Mouse (Mus musculus) cerebellum, adult 2 months (tissue): ENCODE measurements around the gene 3110001I22Rik. TPM values are rescaled to one million over a fixed set of nuclear protein-coding genes. Genes with fewer than 3 reads are reported as not detected.

Experiments used
- DNase-seq, 2 experiments: peaks; one replicate each; pipeline ENCODE4 v3.0.0; 2021
- H3K27ac ChIP-seq: fragments of 200-500 bp; 2 replicates; pipeline ENCODE4 v1.5.1; 2012; ENCODE audit warnings: low read length, control low read depth, inconsistent platforms; ENCODE audit not compliant: insufficient read depth
- H3K27me3 ChIP-seq: fragments of 200-500 bp; 2 replicates; pipeline ENCODE4 v1.6.1; 2012; ENCODE audit warnings: inconsistent platforms, mild to moderate bottlenecking, low read length, moderate library complexity; ENCODE audit not compliant: control insufficient read depth, insufficient read depth
- H3K4me1 ChIP-seq: fragments of 200-500 bp; 2 replicates; pipeline ENCODE4 v1.6.1; 2011; ENCODE audit warnings: low read length; ENCODE audit not compliant: control insufficient read depth, insufficient read depth
- H3K4me3 ChIP-seq: fragments of 200-500 bp; replicated peaks from 2 replicates; pipeline ENCODE3; 2011; ENCODE audit warnings: mild to moderate bottlenecking, low read depth, low read length, control low read depth; ENCODE audit not compliant: insufficient read depth
- CTCF ChIP-seq: fragments of 200-500 bp; IDR thresholded peaks from 2 replicates; pipeline ENCODE4 v1.5.1; 2011; ENCODE audit warnings: low read depth, mild to moderate bottlenecking, control low read depth, low read length, moderate library complexity, borderline replicate concordance; ENCODE audit not compliant: insufficient read depth
- POLR2A ChIP-seq: fragments of 200-500 bp; IDR thresholded peaks from 2 replicates; pipeline ENCODE4 v1.6.1; 2011; ENCODE audit warnings: low read length, control low read depth, borderline replicate concordance; ENCODE audit not compliant: insufficient read depth
- WGBS: fragments of 180-500 bp; shearing (Covaris S2); methylation state at CpG from one replicate; pipeline ENCODE4 v1.1.7; 2018; 5-methylcytosine and 5-hydroxymethylcytosine counted together
- polyA plus RNA-seq: library from polyadenylated mRNA; depleted of rRNA; stranded (reverse); fragments of >200 nt; gene quantifications from 2 replicates; pipeline ENCODE4 v1.2.3, GENCODE M21; 2012

Gene 3110001I22Rik
- polyA plus RNA-seq, 1 experiment, result 2.6 TPM

- no peak for TF ChIP-seq CTCF
- TF ChIP-seq POLR2A, result no peak
- 85% methylated on average over 3 of the region's 3 CpGs for WGBS
- DNase-seq, result no peak
- no peak overlapping the region for H3K4me3 ChIP-seq
- H3K27ac ChIP-seq, result no peak overlapping the region
- H3K4me1 ChIP-seq, result no peaks in the 10 kb centered on the region
- H3K27me3 ChIP-seq, result no peaks in the 10 kb centered on the region
Observed at GRCm38 (mm10) chr16:13678601-13679319, 7.0 kb downstream of the 3110001I22Rik start.

GRCm38 (mm10) chr16:13698998-13699397 lies 27.3 kb downstream of the 3110001I22Rik start:
- Histone ChIP-seq H3K4me3 (no peak overlapping the region), H3K4me1 (no peaks in the 10 kb centered on the region), H3K27me3 (no peaks in the 10 kb centered on the region), H3K27ac (no peak overlapping the region)
- WGBS, result 90% methylated on average over 7 of the region's 7 CpGs
- DNase-seq, result no peak
- TF ChIP-seq CTCF (no peak), POLR2A (no peak)

GRCm38 (mm10) chr16:13702184-13702583 lies 30.5 kb downstream of the 3110001I22Rik start:
- Histone ChIP-seq H3K27ac (no peak overlapping the region), H3K4me1 (no peaks in the 10 kb centered on the region), H3K27me3 (no peaks in the 10 kb centered on the region), H3K4me3 (no peak overlapping the region)
- no peak for TF ChIP-seq POLR2A
- TF ChIP-seq CTCF, result no peak
- peak; percentile 8 to 16 for DNase-seq
- WGBS, result 97% methylated on average over 7 of the region's 7 CpGs

- TF ChIP-seq CTCF (no peak), POLR2A (no peak)
- WGBS, result 93% methylated on average over 10 of the region's 10 CpGs
Observed at GRCm38 (mm10) chr16:13704676-13705075, 32.9 kb downstream of the 3110001I22Rik start.

GRCm38 (mm10) chr16:13714910-13715309 lies 43.2 kb downstream of the 3110001I22Rik start:
- DNase-seq, result no peak
- TF ChIP-seq CTCF, result no peak
- no peaks in the 10 kb centered on the region for H3K27me3 ChIP-seq
- H3K4me1 ChIP-seq, result no peaks in the 10 kb centered on the region
- H3K4me3 ChIP-seq, result no peak overlapping the region
- no peak overlapping the region for H3K27ac ChIP-seq
- WGBS, result 93% methylated on average over 3 of the region's 3 CpGs

More at GRCm38 (mm10) chr16:13704676-13705075, 32.9 kb downstream of the 3110001I22Rik start:
- no peak for DNase-seq
- no peak overlapping the region for H3K27ac ChIP-seq
- H3K27me3 ChIP-seq, result no peaks in the 10 kb centered on the region
- H3K4me3 ChIP-seq, result no peak overlapping the region
- H3K4me1 ChIP-seq, result no peaks in the 10 kb centered on the region

GRCm38 (mm10) chr16:13716821-13717553 lies 45.3 kb downstream of the 3110001I22Rik start:
- WGBS, result 83% methylated on average over 2 of the region's 2 CpGs
- DNase-seq, result no peak
- no peak for TF ChIP-seq POLR2A
- TF ChIP-seq CTCF, result no peak
- no peak overlapping the region for H3K27ac ChIP-seq
- H3K4me3 ChIP-seq, result no peak overlapping the region
- no peaks in the 10 kb centered on the region for H3K4me1 ChIP-seq
- H3K27me3 ChIP-seq, result no peaks in the 10 kb centered on the region

- H3K4me3 ChIP-seq, result no peak overlapping the region
- no peaks in the 10 kb centered on the region for H3K4me1 ChIP-seq
- DNase-seq, result no peak
- 29% methylated on average over 10 of the region's 10 CpGs for WGBS
- H3K27ac ChIP-seq, result no peak overlapping the region
- TF ChIP-seq POLR2A (no peak), CTCF (no peak)
- no peaks in the 10 kb centered on the region for H3K27me3 ChIP-seq
Observed at GRCm38 (mm10) chr16:13722937-13723336, 51.2 kb downstream of the 3110001I22Rik start.
